Mouse (Mus musculus): Measurements from ENCODE around the gene Klhl24.

DNA sequence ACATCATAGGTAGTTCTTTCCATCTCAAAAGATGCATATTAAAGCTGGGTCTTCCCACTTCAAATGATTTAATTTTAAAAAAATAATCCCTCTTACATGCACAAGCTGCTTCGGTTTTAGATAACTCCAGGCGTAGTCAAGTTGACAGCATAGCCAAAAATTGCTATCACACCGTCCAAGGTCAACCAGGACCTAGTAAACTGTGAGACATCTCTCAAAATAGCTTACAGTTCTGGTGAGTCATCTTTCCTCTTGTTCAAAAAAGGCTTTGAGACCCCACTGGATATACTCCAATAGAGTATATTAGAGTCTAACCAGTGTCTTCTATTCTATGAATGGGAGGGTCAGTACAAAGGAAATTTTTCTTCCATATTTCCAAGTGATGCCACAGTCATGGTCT, 44.7 kb upstream of the Klhl24 start:
- TF ChIP-seq TAL1 (conservative IDR thresholded peaks at IDR 0.05; ENCODE audit: low read depth, low read length) = no peak
- TF ChIP-seq CTCF (IDR thresholded peaks at IDR 0.05; ENCODE audit: low read depth, low read length) = no peak

All from G1E (cell line).